Mouse (Mus musculus): ENCODE data around the gene Gm20388. TPM values are rescaled to one million over a fixed set of nuclear protein-coding genes. Genes with fewer than 3 reads are reported as not detected.

Gm20388 gene
- total RNA-seq, 2 experiments from 2014 or later, result 2.4 to 2.6 TPM

- no peak overlapping the region for H3K4me3 ChIP-seq
- TF ChIP-seq CTCF (IDR thresholded peaks at IDR 0.05), result no peak
- no peak for DNase-seq (ENCODE audit: extremely low spot score in 1 of 2, low spot score in 2 of 2)
- intact Hi-C loops (cut with DNase I), result loop anchor here (5.0 kb wide), 1 partner anchor 119 kb away; no protein-coding TSS in a partner anchor
- H3K27ac ChIP-seq, result no peak overlapping the region
These were observed 1062.4 kb downstream of the Gm20388 start for GRCm38 (mm10) chr8:120973046-120973445.

DNA sequence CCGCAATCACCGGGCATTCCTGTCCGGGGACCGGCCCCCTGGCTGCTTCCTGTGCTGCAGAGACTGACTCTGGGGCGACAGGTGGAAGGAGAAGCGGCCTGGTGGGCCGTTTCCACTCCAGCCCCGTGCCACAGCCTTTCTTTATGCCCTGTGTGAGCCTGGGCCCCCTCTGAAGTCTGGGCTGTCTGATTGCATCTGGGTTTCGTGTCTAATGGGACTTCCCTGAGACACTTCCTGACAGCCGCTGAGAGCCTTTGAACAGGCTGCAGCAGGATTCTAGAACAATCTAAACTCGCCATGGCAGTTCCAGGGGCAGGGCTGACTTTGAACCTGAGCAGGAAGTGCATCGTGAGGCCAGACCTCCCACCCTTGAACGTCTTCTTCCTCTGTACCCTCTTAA lies 1066.5 kb downstream of the Gm20388 start:
- DNase-seq (ENCODE audit: extremely low spot score in 1 of 2, low spot score in 2 of 2), result no peak
- no peak for TF ChIP-seq CTCF (IDR thresholded peaks at IDR 0.05)
- intact Hi-C loops (cut with DNase I), result no loop called here
- Histone ChIP-seq H3K27ac (no peak overlapping the region), H3K4me3 (no peak overlapping the region)

GRCm38 (mm10) chr8:120979210-120979609 lies 1068.6 kb downstream of the Gm20388 start:
- no peak for DNase-seq (ENCODE audit: extremely low spot score in 1 of 2, low spot score in 2 of 2)
- TF ChIP-seq CTCF (IDR thresholded peaks at IDR 0.05), result no peak
- intact Hi-C loops (cut with DNase I), result no loop called here
- Histone ChIP-seq H3K27ac (no peak overlapping the region), H3K4me3 (no peak overlapping the region)

DNA sequence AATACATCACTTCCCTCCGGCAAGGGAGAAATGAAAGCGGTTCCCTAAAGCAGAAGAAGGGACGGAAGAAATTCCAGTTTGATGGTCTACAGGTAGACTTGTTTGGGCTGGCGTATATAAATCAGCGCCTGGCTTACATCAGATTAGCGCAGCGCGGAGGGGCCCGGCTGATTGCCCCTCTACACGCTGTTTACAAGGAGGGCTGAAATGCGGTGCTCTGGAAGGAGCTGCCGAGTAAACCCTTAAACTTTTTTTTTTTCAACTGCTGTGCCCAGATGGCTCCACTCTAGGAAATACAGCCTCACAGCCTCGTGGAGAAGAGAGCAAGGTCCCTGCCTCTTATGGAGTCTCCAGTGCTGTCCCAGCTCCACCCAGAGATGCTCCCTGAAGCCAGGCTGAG lies 1070.3 kb downstream of the Gm20388 start:
- Histone ChIP-seq H3K27ac (no peak overlapping the region), H3K4me3 (no peak overlapping the region)
- no peak for TF ChIP-seq CTCF (IDR thresholded peaks at IDR 0.05)
- intact Hi-C loops (cut with DNase I), result no loop called here
- DNase-seq (ENCODE audit: extremely low spot score in 1 of 2, low spot score in 2 of 2), result no peak

GRCm38 (mm10) chr8:120984888-120985287 lies 1074.2 kb downstream of the Gm20388 start:
- no peak overlapping the region for H3K27ac ChIP-seq
- H3K4me3 ChIP-seq, result no peak overlapping the region
- no peak for TF ChIP-seq CTCF (IDR thresholded peaks at IDR 0.05)
- DNase-seq (ENCODE audit: extremely low spot score in 1 of 2, low spot score in 2 of 2), result no peak
- intact Hi-C loops (cut with DNase I), result no loop called here

DNA sequence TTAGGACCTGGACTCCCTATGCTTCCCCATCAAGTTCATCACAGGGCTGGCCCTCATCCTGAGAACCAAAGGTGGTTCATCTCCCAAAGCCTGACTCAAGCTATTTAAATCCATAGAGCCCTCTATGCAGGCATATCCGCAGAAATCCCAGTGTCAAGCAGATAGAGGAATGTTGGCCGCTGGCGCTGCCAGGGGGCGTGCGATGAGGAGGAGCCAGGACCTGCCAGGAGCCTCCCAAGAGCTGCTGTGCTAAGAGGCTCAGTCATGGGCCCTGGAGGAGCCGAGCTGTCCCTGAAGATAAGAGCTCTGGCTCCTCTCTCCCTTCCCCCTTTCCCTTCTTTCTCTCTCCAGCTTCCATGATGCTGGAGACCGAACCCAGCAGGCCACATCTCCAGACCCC lies 1075.4 kb downstream of the Gm20388 start:
- DNase-seq (ENCODE audit: extremely low spot score in 1 of 2, low spot score in 2 of 2), result no peak
- no peak for TF ChIP-seq CTCF (IDR thresholded peaks at IDR 0.05)
- H3K4me3 ChIP-seq, result no peak overlapping the region
- no peak overlapping the region for H3K27ac ChIP-seq
- intact Hi-C loops (cut with DNase I), result no loop called here

- no peak overlapping the region for H3K4me3 ChIP-seq
- DNase-seq (ENCODE audit: extremely low spot score in 1 of 2, low spot score in 2 of 2), result no peak
- TF ChIP-seq CTCF (IDR thresholded peaks at IDR 0.05), result no peak
- intact Hi-C loops (cut with DNase I), result no loop called here
- no peak overlapping the region for H3K27ac ChIP-seq
These were observed 1083.1 kb downstream of the Gm20388 start for GRCm38 (mm10) chr8:120993738-120994137.

GRCm38 (mm10) chr8:120995424-120995823 lies 1084.8 kb downstream of the Gm20388 start:
- TF ChIP-seq CTCF (IDR thresholded peaks at IDR 0.05), result no peak
- Histone ChIP-seq H3K4me3 (no peak overlapping the region), H3K27ac (no peak overlapping the region)
- intact Hi-C loops (cut with DNase I), result no loop called here
- DNase-seq (ENCODE audit: extremely low spot score in 1 of 2, low spot score in 2 of 2), result no peak

DNA sequence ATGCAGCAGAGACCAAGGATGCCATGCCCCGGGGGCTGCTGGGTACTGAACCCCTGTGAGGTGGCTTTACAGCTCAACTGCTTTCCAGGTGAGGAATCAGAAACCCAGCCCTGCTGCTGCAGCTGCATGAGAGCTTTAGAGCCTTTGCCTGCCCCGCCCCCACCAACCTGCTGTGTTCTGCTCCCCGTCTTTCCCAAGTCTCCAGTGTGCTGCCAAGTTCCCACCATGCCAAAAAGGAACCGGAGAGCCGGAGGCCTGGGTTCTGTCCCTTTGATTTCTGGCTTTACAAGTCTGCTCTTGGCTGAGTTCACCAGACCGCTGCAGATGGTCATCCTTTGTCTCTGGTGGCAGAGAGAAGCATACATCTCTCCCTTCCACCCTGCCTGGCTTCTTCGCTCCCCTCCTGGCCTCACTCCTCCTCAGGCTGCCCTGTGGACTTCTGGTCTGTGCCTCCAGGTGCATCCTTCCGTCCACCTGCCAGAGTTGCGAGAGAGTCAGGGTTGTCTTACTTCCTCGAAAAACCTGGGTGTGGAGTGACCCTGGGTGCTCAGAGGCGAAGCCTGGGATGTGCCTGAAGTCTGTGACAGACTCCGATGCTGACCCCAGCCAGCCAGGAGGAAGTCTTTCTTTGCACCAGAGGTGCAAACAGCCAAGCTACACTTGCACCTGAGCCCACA lies 1086.4 kb downstream of the Gm20388 start:
- no peak for DNase-seq (ENCODE audit: extremely low spot score in 1 of 2, low spot score in 2 of 2)

DNA sequence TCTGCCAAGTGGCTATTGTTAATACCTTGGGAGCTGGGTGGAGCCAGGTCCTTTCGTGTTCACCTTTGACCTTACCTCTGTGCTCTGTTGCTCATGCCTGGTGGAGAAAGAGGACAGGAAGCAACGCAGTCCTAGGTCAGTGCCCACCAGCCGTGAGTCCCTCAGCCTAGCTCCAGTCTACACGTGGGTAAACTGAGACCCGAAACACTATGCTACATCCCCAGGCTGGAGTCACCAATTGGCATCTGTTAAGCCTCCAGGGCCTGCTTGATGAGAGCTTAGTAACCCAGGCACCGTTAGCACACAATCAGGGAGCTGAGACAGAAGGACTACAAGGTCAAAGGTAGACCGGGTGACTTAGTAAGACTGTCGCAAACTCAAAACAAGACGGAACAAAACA lies 1087.3 kb downstream of the Gm20388 start:
- no peak for TF ChIP-seq CTCF (IDR thresholded peaks at IDR 0.05)
- intact Hi-C loops (cut with DNase I), result no loop called here
- no peak overlapping the region for H3K27ac ChIP-seq
- no peak for DNase-seq (ENCODE audit: extremely low spot score in 1 of 2, low spot score in 2 of 2)
- no peak overlapping the region for H3K4me3 ChIP-seq

More for the DNA sequence above, 1086.4 kb downstream of the Gm20388 start:
- Histone ChIP-seq H3K27ac (no peak overlapping the region), H3K4me3 (no peak overlapping the region)
- no peak for TF ChIP-seq CTCF (IDR thresholded peaks at IDR 0.05)
- intact Hi-C loops (cut with DNase I), result no loop called here

GRCm38 (mm10) chr8:120998966-120999365 lies 1088.3 kb downstream of the Gm20388 start:
- intact Hi-C loops (cut with DNase I), result no loop called here

DNA sequence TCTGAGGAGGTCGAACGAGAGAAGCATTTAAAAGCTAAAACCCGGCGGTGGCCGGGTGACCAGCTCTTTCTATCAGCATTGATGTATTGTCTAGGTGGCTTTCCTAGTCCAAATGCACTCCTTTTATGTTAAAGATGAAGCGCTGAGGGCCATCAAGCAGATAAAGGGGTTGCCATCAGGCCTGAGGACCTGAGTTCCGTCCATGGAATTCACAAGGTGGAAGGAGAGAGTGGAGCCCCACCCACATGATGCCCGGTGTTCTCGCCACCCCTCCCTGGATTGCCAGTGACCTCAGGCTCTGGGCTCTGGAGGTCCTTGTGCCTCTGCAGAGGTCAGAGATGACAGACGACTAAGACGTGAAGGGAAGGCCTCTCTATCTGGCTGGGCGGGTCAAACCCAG lies 1091.3 kb downstream of the Gm20388 start:
- no peak overlapping the region for H3K4me3 ChIP-seq
- no peak for DNase-seq (ENCODE audit: extremely low spot score in 1 of 2, low spot score in 2 of 2)
- no peak overlapping the region for H3K27ac ChIP-seq
- TF ChIP-seq CTCF (IDR thresholded peaks at IDR 0.05), result no peak
- intact Hi-C loops (cut with DNase I), result loop anchor here (10.0 kb wide), 1 partner anchor 253 kb away; no protein-coding TSS in a partner anchor

More at GRCm38 (mm10) chr8:120998966-120999365, 1088.3 kb downstream of the Gm20388 start:
- H3K27ac ChIP-seq, result no peak overlapping the region
- no peak for DNase-seq (ENCODE audit: extremely low spot score in 1 of 2, low spot score in 2 of 2)
- no peak for TF ChIP-seq CTCF (IDR thresholded peaks at IDR 0.05)
- H3K4me3 ChIP-seq, result no peak overlapping the region
